Mouse (Mus musculus): ENCODE measurements around the gene Cldn24. TPM values are rescaled to one million over a fixed set of nuclear protein-coding genes. Genes with fewer than 3 reads are reported as not detected.

Cldn24 gene
- polyA plus RNA-seq, 1 experiment, result not detected

GRCm38 (mm10) chr8:47823777-47824176 lies 1.8 kb downstream of the Cldn24 start:
- no peaks in the 10 kb centered on the region for H3K4me1 ChIP-seq (ENCODE audit: control insufficient read depth, insufficient read depth, low read length)
- H3K27ac ChIP-seq (ENCODE audit: insufficient read depth, low read length), result no peak overlapping the region
- H3K4me3 ChIP-seq (ENCODE audit: insufficient read depth, low read length), result no peak overlapping the region
- TF ChIP-seq CTCF (IDR thresholded peaks at IDR 0.05; ENCODE audit: extremely low read depth, insufficient read depth, low read length) (no peak), POLR2A (IDR thresholded peaks at IDR 0.05; ENCODE audit: extremely low read depth, insufficient read depth, low read length) (no peak)

- H3K4me3 ChIP-seq (ENCODE audit: insufficient read depth, low read length), result no peak within 1 kb of the TSS
- no peaks in the 10 kb centered on the region for H3K4me1 ChIP-seq (ENCODE audit: control insufficient read depth, insufficient read depth, low read length)
- no peak within 1 kb of the TSS for H3K27ac ChIP-seq (ENCODE audit: insufficient read depth, low read length)
- no peak for TF ChIP-seq POLR2A (IDR thresholded peaks at IDR 0.05; ENCODE audit: extremely low read depth, insufficient read depth, low read length)
- TF ChIP-seq CTCF (IDR thresholded peaks at IDR 0.05; ENCODE audit: extremely low read depth, insufficient read depth, low read length), result no peak
Measured at GRCm38 (mm10) chr8:47824182-47824581, 2.2 kb downstream of the Cldn24 start, which contains the start of gene Cldn22. TSS of gene Cldn22 (plus strand) at chr8:47824482.

GRCm38 (mm10) chr8:47825596-47825995 lies 3.7 kb downstream of the Cldn24 start:
- no peak for TF ChIP-seq POLR2A (IDR thresholded peaks at IDR 0.05; ENCODE audit: extremely low read depth, insufficient read depth, low read length)

GRCm38 (mm10) chr8:47826911-47827310 lies 5.0 kb downstream of the Cldn24 start:
- no peak for TF ChIP-seq POLR2A (IDR thresholded peaks at IDR 0.05; ENCODE audit: extremely low read depth, insufficient read depth, low read length)
- no peak for TF ChIP-seq CTCF (IDR thresholded peaks at IDR 0.05; ENCODE audit: extremely low read depth, insufficient read depth, low read length)
- no peak overlapping the region for H3K27ac ChIP-seq (ENCODE audit: insufficient read depth, low read length)
- no peak overlapping the region for H3K4me3 ChIP-seq (ENCODE audit: insufficient read depth, low read length)
- H3K4me1 ChIP-seq (ENCODE audit: control insufficient read depth, insufficient read depth, low read length), result no peaks in the 10 kb centered on the region

More at GRCm38 (mm10) chr8:47825596-47825995, 3.7 kb downstream of the Cldn24 start:
- Histone ChIP-seq H3K4me3 (ENCODE audit: insufficient read depth, low read length) (no peak overlapping the region), H3K27ac (ENCODE audit: insufficient read depth, low read length) (no peak overlapping the region), H3K4me1 (ENCODE audit: control insufficient read depth, insufficient read depth, low read length) (no peaks in the 10 kb centered on the region)

DNA sequence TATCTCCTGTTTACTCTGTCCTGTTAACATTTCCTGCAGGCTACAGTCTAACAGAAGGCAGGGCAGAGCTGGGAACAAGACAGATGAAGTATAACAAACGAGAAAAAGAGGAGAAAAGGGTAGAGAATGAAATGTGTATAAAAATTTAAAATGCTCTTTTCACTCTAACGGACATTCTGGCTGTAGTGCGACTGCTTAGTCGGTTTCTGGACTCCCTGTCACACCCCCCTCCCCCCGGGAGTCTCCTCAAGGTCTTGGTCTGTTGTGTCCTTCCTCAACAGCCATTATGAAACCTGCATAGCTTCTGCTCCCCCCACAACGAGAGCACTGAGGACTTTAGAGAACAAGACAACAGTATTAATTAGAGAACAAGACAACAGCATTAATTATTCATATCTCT lies 10.7 kb downstream of the Cldn24 start:
- no peak overlapping the region for H3K27ac ChIP-seq (ENCODE audit: insufficient read depth, low read length)

DNA sequence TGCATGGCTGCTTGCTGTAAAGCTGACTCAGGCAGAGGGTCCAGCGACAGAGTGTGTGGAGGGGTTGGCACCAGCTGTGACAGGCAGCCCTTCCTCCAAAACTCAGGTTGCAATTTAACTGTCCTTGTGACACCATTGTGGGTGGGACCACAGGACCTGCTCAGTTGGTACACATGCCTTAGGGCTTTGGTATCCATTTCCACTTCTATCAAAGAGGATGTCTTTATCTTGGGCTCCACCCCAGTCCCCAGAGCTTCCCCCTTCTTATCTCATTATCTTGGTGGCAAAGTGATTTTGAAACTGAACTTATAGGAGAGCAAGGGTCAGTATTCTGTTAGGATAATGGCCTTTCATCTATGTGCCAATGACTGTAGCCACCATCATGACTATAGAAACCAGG lies 12.0 kb downstream of the Cldn24 start:
- Histone ChIP-seq H3K27ac (ENCODE audit: insufficient read depth, low read length) (no peak overlapping the region), H3K4me1 (ENCODE audit: control insufficient read depth, insufficient read depth, low read length) (no peaks in the 10 kb centered on the region), H3K4me3 (ENCODE audit: insufficient read depth, low read length) (no peak overlapping the region)
- TF ChIP-seq CTCF (IDR thresholded peaks at IDR 0.05; ENCODE audit: extremely low read depth, insufficient read depth, low read length), result no peak
- TF ChIP-seq POLR2A (IDR thresholded peaks at IDR 0.05; ENCODE audit: extremely low read depth, insufficient read depth, low read length), result no peak

More for the DNA sequence above, 10.7 kb downstream of the Cldn24 start:
- Histone ChIP-seq H3K4me1 (ENCODE audit: control insufficient read depth, insufficient read depth, low read length) (no peaks in the 10 kb centered on the region), H3K4me3 (ENCODE audit: insufficient read depth, low read length) (no peak overlapping the region)
- TF ChIP-seq POLR2A (IDR thresholded peaks at IDR 0.05; ENCODE audit: extremely low read depth, insufficient read depth, low read length) (no peak), CTCF (IDR thresholded peaks at IDR 0.05; ENCODE audit: extremely low read depth, insufficient read depth, low read length) (no peak)

- Histone ChIP-seq H3K4me3 (ENCODE audit: insufficient read depth, low read length) (no peak overlapping the region), H3K27ac (ENCODE audit: insufficient read depth, low read length) (no peak overlapping the region)
- TF ChIP-seq POLR2A (IDR thresholded peaks at IDR 0.05; ENCODE audit: extremely low read depth, insufficient read depth, low read length) (no peak), CTCF (IDR thresholded peaks at IDR 0.05; ENCODE audit: extremely low read depth, insufficient read depth, low read length) (no peak)
Measured at GRCm38 (mm10) chr8:47843063-47843462, 21.1 kb downstream of the Cldn24 start.

DNA sequence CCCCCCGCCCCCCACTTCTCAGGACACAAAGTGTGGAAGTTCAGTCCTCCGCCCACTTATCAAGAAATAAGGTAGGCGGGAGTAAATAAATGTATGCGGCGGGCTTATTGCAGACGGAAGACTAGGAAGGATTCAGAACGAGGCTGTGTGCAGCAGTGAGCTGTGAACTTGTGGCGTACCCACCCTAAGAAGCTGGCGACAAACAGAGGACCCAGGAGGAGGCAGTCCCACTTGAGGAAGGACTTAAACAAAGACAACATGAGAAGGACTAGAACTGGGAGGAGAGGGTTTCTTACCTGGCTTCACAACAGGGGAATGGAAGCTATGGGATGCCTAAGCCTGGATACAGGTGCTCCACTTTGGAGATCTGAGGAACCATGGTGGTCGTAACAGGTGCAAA lies 21.7 kb downstream of the Cldn24 start:
- H3K4me3 ChIP-seq (ENCODE audit: insufficient read depth, low read length), result no peak overlapping the region
- TF ChIP-seq CTCF (IDR thresholded peaks at IDR 0.05; ENCODE audit: extremely low read depth, insufficient read depth, low read length), result no peak
- TF ChIP-seq POLR2A (IDR thresholded peaks at IDR 0.05; ENCODE audit: extremely low read depth, insufficient read depth, low read length), result no peak

More at GRCm38 (mm10) chr8:47843063-47843462, 21.1 kb downstream of the Cldn24 start:
- H3K4me1 ChIP-seq (ENCODE audit: control insufficient read depth, insufficient read depth, low read length), result no peaks in the 10 kb centered on the region

GRCm38 (mm10) chr8:47845956-47846355 lies 24.0 kb downstream of the Cldn24 start:
- TF ChIP-seq POLR2A (IDR thresholded peaks at IDR 0.05; ENCODE audit: extremely low read depth, insufficient read depth, low read length) (no peak), CTCF (IDR thresholded peaks at IDR 0.05; ENCODE audit: extremely low read depth, insufficient read depth, low read length) (no peak)
- H3K4me3 ChIP-seq (ENCODE audit: insufficient read depth, low read length), result no peak overlapping the region
- no peak overlapping the region for H3K27ac ChIP-seq (ENCODE audit: insufficient read depth, low read length)
- H3K4me1 ChIP-seq (ENCODE audit: control insufficient read depth, insufficient read depth, low read length), result no peaks in the 10 kb centered on the region

More for the DNA sequence above, 21.7 kb downstream of the Cldn24 start:
- Histone ChIP-seq H3K4me1 (ENCODE audit: control insufficient read depth, insufficient read depth, low read length) (no peaks in the 10 kb centered on the region), H3K27ac (ENCODE audit: insufficient read depth, low read length) (no peak overlapping the region)

DNA sequence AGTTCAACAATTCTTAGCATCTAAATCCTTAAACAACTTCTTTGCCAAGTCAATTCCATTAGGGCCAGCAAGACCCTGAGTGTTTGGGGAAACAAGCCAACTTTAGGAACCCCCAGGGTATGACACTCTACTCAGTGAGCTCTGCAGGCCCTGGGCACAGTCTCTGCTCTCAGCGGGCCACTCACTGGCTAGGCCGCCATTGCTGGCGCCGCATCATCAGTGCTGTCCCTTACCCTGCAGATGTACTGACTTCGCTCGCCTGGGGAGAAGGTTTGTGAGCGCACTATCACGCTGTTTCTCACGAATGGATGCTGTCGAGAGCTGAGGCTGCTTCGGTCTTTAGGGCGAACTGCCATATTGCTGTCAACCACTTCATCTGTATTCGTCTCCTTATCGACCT lies 25.2 kb downstream of the Cldn24 start:
- Histone ChIP-seq H3K4me1 (ENCODE audit: control insufficient read depth, insufficient read depth, low read length) (no peaks in the 10 kb centered on the region), H3K4me3 (ENCODE audit: insufficient read depth, low read length) (no peak overlapping the region), H3K27ac (ENCODE audit: insufficient read depth, low read length) (no peak overlapping the region)
- no peak for TF ChIP-seq POLR2A (IDR thresholded peaks at IDR 0.05; ENCODE audit: extremely low read depth, insufficient read depth, low read length)
- TF ChIP-seq CTCF (IDR thresholded peaks at IDR 0.05; ENCODE audit: extremely low read depth, insufficient read depth, low read length), result no peak
